Mouse (Mus musculus): Measurements from ENCODE around the gene Ankrd31. TPM values are rescaled to one million over a fixed set of nuclear protein-coding genes. Genes with fewer than 3 reads are reported as not detected.

Gene Ankrd31
- not detected in 2 replicates for total RNA-seq (2012; rRNA removed)
- not detected for polyA plus RNA-seq (2012; ENCODE audit: insufficient read depth in 1 of 2, insufficient read length in 2 of 2, low read depth in 1 of 2, low replicate concordance in 2 of 2, missing spikeins in 1 of 2)

DNA sequence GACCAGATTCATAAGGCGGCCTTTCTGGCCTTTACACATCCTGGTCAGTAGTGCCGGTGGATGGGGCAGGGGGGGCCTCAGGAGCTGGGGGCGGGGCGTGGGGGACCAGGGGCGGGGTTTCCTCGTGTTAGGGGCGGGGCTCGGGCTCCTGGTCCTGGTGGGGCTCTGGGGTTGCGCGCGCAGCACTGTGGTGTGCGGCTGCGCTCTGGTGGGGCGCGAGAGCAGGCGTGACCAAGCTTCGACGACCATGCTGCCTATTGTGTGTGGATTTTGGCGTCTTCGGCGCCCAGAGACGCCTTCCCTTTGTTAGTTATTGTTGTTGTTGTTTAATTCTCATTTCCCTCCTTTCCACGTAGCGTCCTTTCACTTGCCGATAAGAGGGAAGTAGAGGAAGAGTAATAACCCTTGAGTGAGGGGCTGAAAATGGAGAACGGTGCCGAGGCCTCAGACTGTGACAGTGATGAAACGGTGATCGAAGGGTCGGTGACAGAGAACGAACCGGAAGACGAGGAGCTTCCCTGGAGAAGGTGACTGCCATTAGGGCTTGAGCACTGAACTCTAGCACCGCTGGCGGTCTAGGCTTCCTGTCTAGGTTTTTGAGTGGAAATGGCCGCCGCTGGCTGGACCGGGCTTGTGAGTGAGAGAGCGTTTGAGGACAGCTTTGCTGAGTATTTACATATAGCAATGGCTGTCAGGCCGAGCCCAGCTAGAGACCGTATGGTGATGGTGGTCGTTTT lies at the start of gene Ankrd31:
TSS of gene Ankrd31 (plus strand) at position 164 of the 737 bp plus-strand sequence.
- H3K79me2 ChIP-seq (ENCODE audit: control insufficient read depth, insufficient read depth, low read length, poor library complexity), result no peaks in the 10 kb centered on the region
- no peak within 1 kb of the TSS for H3K27ac ChIP-seq (ENCODE audit: control insufficient read depth, low read depth, low read length)
- H3K4me3 ChIP-seq (ENCODE audit: control insufficient read depth in 1 of 2, insufficient read depth in 1 of 2, low read depth in 2 of 2, low read length in 2 of 2), result no peak within 1 kb of the TSS
- H3K9me3 ChIP-seq (replicated peaks; ENCODE audit: insufficient read depth, low read length), result no peaks in the 10 kb centered on the region
- TF ChIP-seq SMC3 (IDR thresholded peaks at IDR 0.05; ENCODE audit: low read depth, low read length) (no peak), ZKSCAN1 (IDR thresholded peaks at IDR 0.05; ENCODE audit: low read depth, low read length) (no peak), GABPA (IDR thresholded peaks at IDR 0.05; ENCODE audit: low read depth, low read length) (no peak), MYB (IDR thresholded peaks at IDR 0.05; ENCODE audit: low read depth, low read length) (no peak), POLR2AphosphoS5 (IDR thresholded peaks at IDR 0.05; ENCODE audit: borderline replicate concordance, low read depth, low read length) (no peak), MAZ (IDR thresholded peaks at IDR 0.05; ENCODE audit: low read depth, low read length) (no peak), MEF2A (IDR thresholded peaks at IDR 0.05; ENCODE audit: extremely low read depth, insufficient replicate concordance, low read depth, low read length, poor library complexity, severe bottlenecking) (no peak), POLR2A (IDR thresholded peaks at IDR 0.05; ENCODE audit: control insufficient read depth in 1 of 2, insufficient read depth in 1 of 2, low read depth in 1 of 2, low read length in 2 of 2, poor library complexity in 1 of 2) (no peak), RCOR1 (IDR thresholded peaks at IDR 0.05; ENCODE audit: low read depth, low read length) (no peak), JUND (IDR thresholded peaks at IDR 0.05; ENCODE audit: low read depth, low read length) (no peak), ZC3H11A (IDR thresholded peaks at IDR 0.05; ENCODE audit: low read depth, low read length) (no peak), E2F4 (IDR thresholded peaks at IDR 0.05; ENCODE audit: borderline replicate concordance, low read depth, low read length) (no peak), MAFK (IDR thresholded peaks at IDR 0.05; ENCODE audit: borderline replicate concordance, low read depth, low read length) (no peak), MAX (IDR thresholded peaks at IDR 0.05; ENCODE audit: low read length) (no peak)
- no peaks in the 10 kb centered on the region for H3K4me1 ChIP-seq (ENCODE audit: control insufficient read depth in 1 of 2, insufficient read depth in 2 of 2, low read length in 2 of 2)
- no peaks in the 10 kb centered on the region; a peak in 1 of 4 replicates for H3K27me3 ChIP-seq (ENCODE audit: control insufficient read depth in 1 of 2, insufficient read depth in 2 of 2, low read length in 2 of 2)
- no peaks in the 10 kb centered on the region for H3K36me3 ChIP-seq (ENCODE audit: control insufficient read depth in 1 of 2, insufficient read depth in 2 of 2, low read length in 2 of 2)
- no peak within 1 kb of the TSS for H3K9ac ChIP-seq (ENCODE audit: control insufficient read depth, low read depth, low read length, poor library complexity, severe bottlenecking)
- DNase-seq (ENCODE audit: low read depth, low spot score), result no peak

DNA sequence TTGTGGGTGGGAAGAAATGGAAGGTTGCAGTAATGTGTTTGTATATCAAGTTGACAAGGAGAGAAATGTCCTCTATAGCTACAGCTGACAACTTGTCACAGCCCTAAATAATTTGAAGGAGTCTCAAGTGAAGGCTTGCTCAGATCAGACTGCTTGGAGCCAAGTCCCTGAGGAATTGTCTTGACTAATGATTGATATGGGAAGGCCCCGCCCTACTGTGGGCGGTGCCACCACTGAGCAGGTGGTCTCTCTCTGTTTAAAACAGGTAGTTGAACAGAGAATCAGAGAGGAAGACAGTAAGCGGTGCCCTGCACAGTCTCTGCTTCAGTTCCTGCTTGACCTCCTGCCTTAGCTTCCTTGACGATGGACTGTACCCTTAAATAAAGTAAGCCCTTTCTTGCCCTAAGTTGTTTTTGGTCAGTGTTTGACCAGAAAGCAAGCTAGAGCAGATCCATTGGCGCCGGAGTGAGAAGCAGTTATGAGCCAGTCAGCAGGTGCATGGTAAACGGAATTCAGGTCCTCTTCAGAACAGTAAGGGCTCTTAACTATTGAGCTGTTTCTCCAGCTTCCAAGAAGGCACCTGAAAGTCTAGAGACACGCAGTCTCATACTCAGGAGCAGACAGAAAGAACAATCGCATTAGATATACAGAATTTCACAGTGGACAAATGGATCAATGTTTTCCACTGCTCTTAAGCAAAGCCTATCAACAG lies 45.3 kb upstream of the Ankrd31 start:
- Histone ChIP-seq H3K4me1 (ENCODE audit: control insufficient read depth in 1 of 2, insufficient read depth in 2 of 2, low read length in 2 of 2) (peaks cover 8 to 9% of the 10 kb centered on the region in 2 experiments), H3K27ac (ENCODE audit: control insufficient read depth, low read depth, low read length) (no peak overlapping the region), H3K79me2 (ENCODE audit: control insufficient read depth, insufficient read depth, low read length, poor library complexity) (no peaks in the 10 kb centered on the region), H3K9me3 (replicated peaks; ENCODE audit: insufficient read depth, low read length) (no peaks in the 10 kb centered on the region), H3K27me3 (ENCODE audit: control insufficient read depth in 1 of 2, insufficient read depth in 2 of 2, low read length in 2 of 2) (no peaks in the 10 kb centered on the region), H3K36me3 (ENCODE audit: control insufficient read depth in 1 of 2, insufficient read depth in 2 of 2, low read length in 2 of 2) (peaks cover 0 to 8% of the 10 kb centered on the region in 2 experiments; a peak in 2 of 4 replicates), H3K9ac (ENCODE audit: control insufficient read depth, low read depth, low read length, poor library complexity, severe bottlenecking) (no peak overlapping the region), H3K4me3 (ENCODE audit: control insufficient read depth in 1 of 2, insufficient read depth in 1 of 2, low read depth in 2 of 2, low read length in 2 of 2) (no peak overlapping the region)
- DNase-seq (ENCODE audit: low read depth, low spot score), result no peak
- TF ChIP-seq TBP (IDR thresholded peaks at IDR 0.05; ENCODE audit: low read depth, low read length) (no peak), UBTF (IDR thresholded peaks at IDR 0.05; ENCODE audit: borderline replicate concordance, insufficient read depth, low read depth, low read length) (no peak), ETS1 (IDR thresholded peaks at IDR 0.05; ENCODE audit: low read depth, low read length) (no peak), MYB (IDR thresholded peaks at IDR 0.05; ENCODE audit: low read depth, low read length) (no peak), SMC3 (IDR thresholded peaks at IDR 0.05; ENCODE audit: low read depth, low read length) (no peak)

All from MEL (cell line).